Mouse (Mus musculus): Measurements from ENCODE around the gene Padi1.
A peak's percentile ranks its signal among the peaks of the same experiment; 100 is the strongest.

The Padi1 gene

GRCm38 (mm10) chr4:140784292-140784945 lies 61.2 kb downstream of the Padi1 start:
- DNase-seq (ENCODE audit: low read depth, low spot score): no peak

DNA sequence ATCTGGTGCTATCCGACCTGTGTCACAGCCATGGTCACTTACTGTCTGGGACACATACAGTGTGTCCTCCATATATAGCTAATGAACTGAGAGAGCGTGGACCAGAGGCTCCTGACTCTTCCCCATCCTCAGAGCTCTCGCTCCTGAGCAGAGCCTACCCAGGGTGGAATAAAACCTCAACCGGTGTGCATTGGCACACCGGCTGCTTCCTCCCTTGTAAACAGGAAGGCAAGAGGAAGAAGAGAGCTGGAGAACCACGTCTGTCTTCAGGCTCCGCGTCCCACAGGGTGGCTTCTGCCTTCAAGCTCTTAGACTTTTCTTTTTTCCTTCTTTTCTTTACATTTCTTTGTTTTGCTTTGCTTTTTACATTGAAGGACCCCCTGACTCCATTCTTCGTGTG lies 62.8 kb downstream of the Padi1 start:
- DNase-seq (ENCODE audit: low read depth, low spot score): no peak

GRCm38 (mm10) chr4:140780507-140780906 lies 65.1 kb downstream of the Padi1 start:
- no peak for DNase-seq (ENCODE audit: low read depth, low spot score)

DNA sequence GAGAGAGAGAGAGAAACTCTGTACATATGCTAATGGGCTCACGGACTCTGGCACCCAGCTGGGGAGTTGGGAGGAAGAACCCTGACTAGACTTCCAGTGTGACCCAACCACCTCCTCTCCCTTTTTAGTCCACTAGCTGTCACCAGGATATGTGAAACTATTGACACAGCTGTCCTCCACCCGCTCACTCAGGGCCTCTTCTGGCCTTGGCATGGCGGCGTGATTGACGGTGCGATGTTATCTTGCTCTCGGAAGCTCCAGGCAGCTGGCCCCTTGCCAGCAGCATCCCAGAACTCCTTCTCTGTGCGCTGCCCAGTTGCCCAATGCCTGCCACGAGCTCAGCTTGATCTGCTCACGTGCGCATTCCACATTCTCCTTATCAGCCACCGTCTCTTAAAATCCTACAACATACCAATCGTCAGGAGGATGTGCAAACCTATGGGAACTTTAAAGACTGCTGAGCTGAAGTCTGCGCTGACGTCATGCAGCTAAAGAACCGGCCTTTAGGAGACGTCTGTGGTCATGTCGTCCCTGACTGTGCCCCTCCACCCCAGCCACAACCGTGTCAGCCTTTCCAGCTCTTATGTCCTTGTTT lies 65.7 kb downstream of the Padi1 start:
- peak; percentile 34 for DNase-seq (ENCODE audit: low read depth, low spot score)

GRCm38 (mm10) chr4:140776623-140777022 lies 69.0 kb downstream of the Padi1 start:
- no peak for DNase-seq (ENCODE audit: low read depth, low spot score)

GRCm38 (mm10) chr4:140775876-140776275 lies 69.7 kb downstream of the Padi1 start:
- no peak for DNase-seq (ENCODE audit: low read depth, low spot score)

- DNase-seq (ENCODE audit: low read depth, low spot score): no peak
Observed at GRCm38 (mm10) chr4:140774893-140775292, 70.7 kb downstream of the Padi1 start.

DNA sequence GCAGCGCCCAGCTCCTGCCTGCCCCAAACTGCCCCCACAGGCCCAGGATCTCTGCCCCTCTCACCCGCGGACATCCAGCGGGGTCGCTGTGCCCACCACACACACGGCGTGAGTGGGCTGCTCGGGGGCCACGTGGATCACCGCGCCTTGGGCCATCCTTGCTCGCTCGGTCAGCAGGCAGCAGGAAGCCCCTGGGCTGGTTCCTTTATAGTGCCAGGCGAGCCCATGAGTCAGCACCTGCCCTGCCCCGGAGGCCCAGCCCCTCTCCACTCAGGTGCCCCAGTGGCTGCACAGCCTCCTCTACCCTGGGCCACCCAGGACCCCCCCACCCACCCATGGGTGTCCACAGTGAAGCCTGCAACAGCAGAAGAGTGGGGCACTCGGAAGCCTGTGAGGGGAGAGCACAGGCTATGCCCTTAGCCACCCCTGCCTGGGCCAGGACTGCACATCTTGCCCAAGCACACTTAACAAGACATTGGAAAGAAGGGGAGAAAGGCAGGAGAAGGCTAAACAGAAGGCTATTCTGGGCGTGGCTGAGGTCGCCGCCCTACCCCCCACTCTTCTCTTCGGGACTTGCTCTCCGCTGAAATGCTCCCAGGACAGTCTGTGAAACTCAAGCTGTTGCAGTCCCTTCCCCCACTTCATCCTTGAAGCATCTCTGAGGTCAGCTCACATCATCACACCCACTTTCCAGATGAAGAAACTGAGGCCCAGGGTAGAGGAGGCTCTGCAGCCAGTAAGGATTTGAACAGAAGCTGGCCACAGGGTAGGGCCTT lies 71.4 kb downstream of the Padi1 start, which contains the start of gene Padi4:
TSS of gene Padi4 (minus strand) at position 212 of the 776 bp plus-strand sequence.
- no peak for DNase-seq (ENCODE audit: low read depth, low spot score)

- DNase-seq (ENCODE audit: low read depth, low spot score): no peak
Observed at GRCm38 (mm10) chr4:140771091-140771490, 74.5 kb downstream of the Padi1 start.

- DNase-seq (ENCODE audit: low read depth, low spot score): no peak
Observed at GRCm38 (mm10) chr4:140770433-140770832, 75.1 kb downstream of the Padi1 start.

- DNase-seq (ENCODE audit: low read depth, low spot score): no peak
Observed at GRCm38 (mm10) chr4:140768973-140769372, 76.6 kb downstream of the Padi1 start.

DNA sequence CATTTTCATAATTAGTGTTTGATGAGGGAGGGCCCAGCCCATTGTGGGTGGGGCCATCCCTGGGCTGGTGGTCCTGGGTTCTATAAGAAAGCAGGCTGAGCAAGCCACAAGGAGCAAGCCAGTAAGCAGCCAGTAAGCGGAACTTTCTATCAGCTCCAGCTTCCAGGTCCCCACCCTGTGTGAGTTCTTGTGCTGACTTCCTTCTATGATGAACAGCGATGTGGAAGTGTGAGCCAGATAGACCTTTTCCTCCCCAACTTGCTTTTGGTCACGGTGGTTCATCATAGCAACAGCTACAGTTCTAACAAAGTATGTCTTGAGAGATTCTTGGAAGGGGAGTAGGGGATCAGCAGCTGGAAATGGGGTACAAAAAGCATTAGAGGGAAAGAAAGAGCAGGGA lies 79.6 kb downstream of the Padi1 start:
- no peak for DNase-seq (ENCODE audit: low read depth, low spot score)

- DNase-seq (ENCODE audit: low read depth, low spot score): peak; percentile 35
Observed at GRCm38 (mm10) chr4:140763158-140763557, 82.4 kb downstream of the Padi1 start.

All from embryo, embryonic 11.5 days (tissue).